In the genomic region with DNA sequence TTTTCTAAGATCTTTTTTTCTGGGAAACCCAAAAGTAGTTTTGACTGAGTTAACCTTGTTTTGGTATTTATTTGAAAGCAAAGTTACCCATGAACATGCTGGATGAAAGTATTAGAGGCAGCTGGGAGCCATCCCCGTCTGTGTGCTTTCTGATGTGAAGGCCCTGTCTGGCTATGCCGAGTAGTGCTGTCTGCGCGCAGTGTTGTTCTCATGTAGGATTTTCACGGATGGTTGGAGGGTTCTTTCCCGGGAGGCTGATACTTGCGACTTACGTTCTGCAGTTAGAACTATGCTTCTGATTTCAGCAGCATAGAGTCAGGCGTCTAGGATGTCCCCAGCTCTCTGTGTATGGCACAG, we compare ENCODE assay signal across 9 mouse cellular contexts. TPM values are rescaled to one million over a fixed set of nuclear protein-coding genes. Genes with fewer than 3 reads are reported as not detected.
A peak's percentile ranks its signal among the peaks of the same experiment; 100 is the strongest.
DNase-seq lines count a peak whose midpoint lies in the region; ATAC-seq and TF ChIP-seq lines count a peak whose summit lies in the region.
"Had no signal": no experiment of that assay in that cellular context is flagged by ENCODE, and none has a peak within 500 bp of the region (broad histone marks: within the 10 kb centered on the region; RNA-seq: fewer than 3 reads in every experiment).

No protein-coding gene starts in this region.

- no peak overlapping the region for H3K4me2 ChIP-seq in stomach, embryonic 15.5 days

- no peaks in the 10 kb centered on the region for H3K9me3 ChIP-seq in stomach, embryonic 15.5 days

- no peak for TF ChIP-seq POLR2A in cerebellum, adult 2 months (IDR thresholded peaks at IDR 0.05; ENCODE audit: borderline replicate concordance, insufficient read depth, low read length)

- H3K27me3 ChIP-seq in cerebellum, adult 2 months (ENCODE audit: control insufficient read depth, insufficient read depth, low read length), result no peaks in the 10 kb centered on the region
- no peaks in the 10 kb centered on the region for H3K27me3 ChIP-seq in stomach, embryonic 15.5 days (replicated peaks)

- no peak overlapping the region for H3K4me3 ChIP-seq in cerebellum, adult 2 months (replicated peaks; ENCODE audit: insufficient read depth, low read depth, low read length)
- no peak overlapping the region for H3K4me3 ChIP-seq in stomach, embryonic 15.5 days (replicated peaks)

- H3K36me3 ChIP-seq in stomach, embryonic 15.5 days, result no peaks in the 10 kb centered on the region

- ATAC-seq in stomach, embryonic 15.5 days (ENCODE audit: insufficient read depth, low FRiP score, low read depth), result no peak

- intact Hi-C loops in left cerebral cortex, postnatal 4 days (cut with DNase I), result no loop called here

- peak; percentile 12 to 20 for DNase-seq in cerebellum, postnatal 10 days
- no peak for DNase-seq in cerebellum, adult 2 months
- peak; percentile 7 for DNase-seq in left cerebral cortex, postnatal 4 days
- DNase-seq in left cerebral cortex, adult 18-20 months (ENCODE audit: low spot score in 2 of 2), result no peak
- DNase-seq in kidney, postnatal 4 days, result peak; percentile 30 to 54
- no peak for DNase-seq in adrenal gland, postnatal 14 days
- no peak for DNase-seq in adipocyte (ENCODE audit: low spot score)
- DNase-seq: thymus, postnatal 36 days had no signal

- WGBS in cerebellum, adult 2 months, result 55% methylated on average over 9 of the region's 9 CpGs
- 57% methylated on average over 9 of the region's 9 CpGs for WGBS in stomach, embryonic 15.5 days

- H3K27ac ChIP-seq in cerebellum, adult 2 months (ENCODE audit: insufficient read depth, low read length), result no peak overlapping the region
- H3K27ac ChIP-seq in stomach, embryonic 15.5 days, result peak overlapping the region; percentile 32

- no peak overlapping the region for H3K9ac ChIP-seq in stomach, embryonic 15.5 days

- H3K4me1 ChIP-seq in cerebellum, adult 2 months (ENCODE audit: control insufficient read depth, insufficient read depth, low read length), result peaks cover 3% of the 10 kb centered on the region; the same call in 1 of the 2 replicates
- H3K4me1 ChIP-seq in stomach, embryonic 15.5 days, result 0 out of 2 replicates have a peak, but pooled peaks cover 6% of the 10 kb centered on the region

- TF ChIP-seq CTCF in cerebellum, adult 2 months (IDR thresholded peaks at IDR 0.05; ENCODE audit: borderline replicate concordance, insufficient read depth, low read depth, low read length), result no peak

RNA-seq across cellular contexts. Expression of a gene that starts 39.9 kb away (rescaled TPM):
- 42.8 and 44.4 TPM in 2 replicates for polyA plus RNA-seq in cerebellum, adult 2 months (2012; rRNA removed)
- 10 to 100 TPM; 42.7 to 42.9 TPM for total RNA-seq in left cerebral cortex, postnatal 4 days (2021)
- 10 to 100 TPM; 73.4 to 75.9 TPM for total RNA-seq in left cerebral cortex, adult 18-20 months (2021)
- 16.7 and 17.9 TPM in 2 replicates for polyA plus RNA-seq in stomach, embryonic 15.5 days (2015; fragmentation: Nextera tagmentation; extraction: Ambion mirVana)
- total RNA-seq in adrenal gland, postnatal 14 days (2021), result 39.2 and 40.5 TPM in 2 replicates

Comparison
In these comparisons a context has a peak if more than half of its experiments do, and no peak if none do; other contexts are left out.
1. DNase-seq: peak in cerebellum, postnatal 10 days (2 of 2), left cerebral cortex, postnatal 4 days (single experiment) and kidney, postnatal 4 days (2 of 2); none in cerebellum, adult 2 months (0 of 2), left cerebral cortex, adult 18-20 months (0 of 2), adrenal gland, postnatal 14 days (single experiment) and adipocyte (single experiment).